Mouse (Mus musculus) midbrain, embryonic 16.5 days (tissue): ENCODE data around the gene Reep1. TPM values are rescaled to one million over a fixed set of nuclear protein-coding genes. Genes with fewer than 3 reads are reported as not detected.

Experiments
- ATAC-seq: fragments of 200-750 bp; cut with Nextera tagmentation; 2 replicates; pipeline ENCODE4 v1.8.0; 2017; ENCODE audit warnings: moderate TSS enrichment
- H3K27ac ChIP-seq: fragments of 300-500 bp; sonication (generic); 2 replicates; pipeline ENCODE4 v1.5.1; 2014; ENCODE audit warnings: mild to moderate bottlenecking, low read length, mixed read lengths
- H3K27me3 ChIP-seq: fragments of 300-500 bp; sonication (generic); 2 replicates; pipeline ENCODE4 v1.6.1; 2014; ENCODE audit warnings: low read depth, low read length, mixed read lengths; ENCODE audit not compliant: control insufficient read depth, insufficient read depth
- H3K36me3 ChIP-seq: fragments of 300-500 bp; sonication (generic); 2 replicates; pipeline ENCODE4 v1.6.1; 2014; ENCODE audit warnings: mild to moderate bottlenecking, low read length, moderate library complexity, mixed read lengths; ENCODE audit not compliant: control insufficient read depth, insufficient read depth
- H3K4me1 ChIP-seq: fragments of 300-500 bp; sonication (generic); 2 replicates; pipeline ENCODE4 v1.6.1; 2014; ENCODE audit warnings: mild to moderate bottlenecking, low read length, mixed read lengths; ENCODE audit not compliant: control insufficient read depth, insufficient read depth
- H3K4me2 ChIP-seq: fragments of 300-500 bp; sonication (generic); 2 replicates; pipeline ENCODE4 v1.6.1; 2014; ENCODE audit warnings: mild to moderate bottlenecking, low read length, mixed read lengths
- H3K4me3 ChIP-seq: fragments of 300-500 bp; sonication (generic); 2 replicates; pipeline ENCODE4 v1.5.1; 2014; ENCODE audit warnings: low read depth, mild to moderate bottlenecking, low read length, moderate library complexity, mixed read lengths
- H3K9ac ChIP-seq: fragments of 300-500 bp; sonication (generic); 2 replicates; pipeline ENCODE4 v1.6.1; 2014; ENCODE audit warnings: low read depth, low read length, mixed read lengths
- H3K9me3 ChIP-seq: fragments of 300-500 bp; sonication (generic); replicated peaks from 2 replicates; pipeline ENCODE4 v1.6.1; 2014; ENCODE audit warnings: mild to moderate bottlenecking, low read length, mixed read lengths; ENCODE audit not compliant: control insufficient read depth, poor library complexity, severe bottlenecking
- WGBS: fragments of 180-500 bp; shearing (Covaris S2); extraction: QIAGEN DNeasy Blood & Tissue Kit; methylation state at CpG from one replicate; pipeline ENCODE4 v1.1.7; 2014; 5-methylcytosine and 5-hydroxymethylcytosine counted together
- polyA plus RNA-seq: library from polyadenylated mRNA; unstranded; fragments of >200 nt; fragmentation: Nextera tagmentation; extraction: Ambion mirVana; gene quantifications from 2 replicates; pipeline ENCODE4 v1.2.1, GENCODE M21; 2015

Gene Reep1
- 331 and 350 TPM in 2 replicates for polyA plus RNA-seq

- H3K27ac ChIP-seq, result peak within 1 kb of the TSS; percentile 96
- WGBS, result under 1% methylated on average over 76 of the region's 91 CpGs
- H3K9me3 ChIP-seq, result no peaks in the 10 kb centered on the region; the same call in 1 of the 2 replicates
- no peaks in the 10 kb centered on the region for H3K36me3 ChIP-seq
- no peaks in the 10 kb centered on the region for H3K27me3 ChIP-seq
- ATAC-seq, result peak; percentile 93
- peak within 1 kb of the TSS; percentile 97 for H3K9ac ChIP-seq
- H3K4me3 ChIP-seq, result peak within 1 kb of the TSS; percentile 82
- H3K4me1 ChIP-seq, result peaks cover 11% of the 10 kb centered on the region
- peak within 1 kb of the TSS; percentile 63 for H3K4me2 ChIP-seq
These were observed at the start of gene Reep1 for GRCm38 (mm10) chr6:71707511-71708501. Gene Reep1, plus strand, starts transcription at chr6:71707561.

- Histone ChIP-seq H3K27ac (no peak overlapping the region), H3K4me1 (no peaks in the 10 kb centered on the region), H3K4me3 (no peak overlapping the region), H3K9ac (no peak overlapping the region), H3K27me3 (no peaks in the 10 kb centered on the region), H3K36me3 (no peaks in the 10 kb centered on the region), H3K9me3 (no peaks in the 10 kb centered on the region), H3K4me2 (no peak overlapping the region)
- 72% methylated on average over 2 of the region's 2 CpGs for WGBS
- no peak for ATAC-seq
These were observed 49.1 kb upstream of the Reep1 start for GRCm38 (mm10) chr6:71658290-71658689.

GRCm38 (mm10) chr6:71664511-71664910 is 42.9 kb upstream of the Reep1 start:
- H3K9ac ChIP-seq, result no peak overlapping the region
- H3K4me3 ChIP-seq, result no peak overlapping the region
- H3K4me1 ChIP-seq, result no peaks in the 10 kb centered on the region
- no peaks in the 10 kb centered on the region for H3K9me3 ChIP-seq
- H3K27ac ChIP-seq, result no peak overlapping the region
- no peak for ATAC-seq
- WGBS, result 66% methylated on average over 1 of the region's 1 CpGs
- no peaks in the 10 kb centered on the region for H3K36me3 ChIP-seq
- no peak overlapping the region for H3K4me2 ChIP-seq
- no peaks in the 10 kb centered on the region for H3K27me3 ChIP-seq

- 68% methylated on average over 2 of the region's 2 CpGs for WGBS
These were observed 34.2 kb upstream of the Reep1 start for GRCm38 (mm10) chr6:71673166-71673565.

GRCm38 (mm10) chr6:71678891-71679290 is 28.5 kb upstream of the Reep1 start:
- no peaks in the 10 kb centered on the region for H3K9me3 ChIP-seq
- no peak for ATAC-seq
- H3K27me3 ChIP-seq, result no peaks in the 10 kb centered on the region
- H3K4me3 ChIP-seq, result no peak overlapping the region
- no peaks in the 10 kb centered on the region for H3K4me1 ChIP-seq
- no peak overlapping the region for H3K9ac ChIP-seq
- WGBS, result 70% methylated on average over 7 of the region's 7 CpGs
- no peaks in the 10 kb centered on the region for H3K36me3 ChIP-seq
- no peak overlapping the region for H3K27ac ChIP-seq
- no peak overlapping the region for H3K4me2 ChIP-seq

More at GRCm38 (mm10) chr6:71673166-71673565, 34.2 kb upstream of the Reep1 start:
- H3K4me2 ChIP-seq, result no peak overlapping the region
- H3K36me3 ChIP-seq, result no peaks in the 10 kb centered on the region
- no peak overlapping the region for H3K4me3 ChIP-seq
- no peak overlapping the region for H3K27ac ChIP-seq
- ATAC-seq, result no peak
- H3K9me3 ChIP-seq, result no peaks in the 10 kb centered on the region
- no peaks in the 10 kb centered on the region for H3K4me1 ChIP-seq
- H3K9ac ChIP-seq, result no peak overlapping the region
- H3K27me3 ChIP-seq, result no peaks in the 10 kb centered on the region

GRCm38 (mm10) chr6:71695150-71695549 is 12.2 kb upstream of the Reep1 start:
- Histone ChIP-seq H3K36me3 (no peaks in the 10 kb centered on the region), H3K27me3 (no peaks in the 10 kb centered on the region), H3K4me1 (no peaks in the 10 kb centered on the region), H3K4me3 (no peak overlapping the region), H3K9ac (no peak overlapping the region), H3K4me2 (no peak overlapping the region), H3K9me3 (no peaks in the 10 kb centered on the region), H3K27ac (no peak overlapping the region)
- WGBS, result 90% methylated on average over 2 of the region's 2 CpGs
- ATAC-seq, result no peak

GRCm38 (mm10) chr6:71695599-71695998 is 11.8 kb upstream of the Reep1 start:
- Histone ChIP-seq H3K4me1 (no peaks in the 10 kb centered on the region), H3K9me3 (no peaks in the 10 kb centered on the region), H3K27me3 (no peaks in the 10 kb centered on the region), H3K27ac (no peak overlapping the region), H3K4me2 (no peak overlapping the region), H3K36me3 (no peaks in the 10 kb centered on the region), H3K9ac (no peak overlapping the region), H3K4me3 (no peak overlapping the region)
- WGBS, result 47% methylated on average over 3 of the region's 3 CpGs
- ATAC-seq, result no peak

GRCm38 (mm10) chr6:71706871-71707270 is 490 bp upstream of the Reep1 start:
- Histone ChIP-seq H3K4me3 (peak overlapping the region; percentile 82), H3K4me1 (peaks cover 11% of the 10 kb centered on the region), H3K9ac (no peak overlapping the region), H3K27me3 (no peaks in the 10 kb centered on the region), H3K4me2 (peak overlapping the region; percentile 63), H3K36me3 (no peaks in the 10 kb centered on the region), H3K9me3 (no peaks in the 10 kb centered on the region; the same call in 1 of the 2 replicates), H3K27ac (no peak overlapping the region)
- WGBS, result 78% methylated on average over 12 of the region's 12 CpGs
- no peak for ATAC-seq

- ATAC-seq, result peak; percentile 29; the same call in 1 of the 2 replicates
- H3K4me2 ChIP-seq, result peak overlapping the region; percentile 63
- no peaks in the 10 kb centered on the region; the same call in 1 of the 2 replicates for H3K9me3 ChIP-seq
- H3K4me3 ChIP-seq, result peak overlapping the region; percentile 82
- H3K27ac ChIP-seq, result peak overlapping the region; percentile 96
- no peaks in the 10 kb centered on the region for H3K27me3 ChIP-seq
- WGBS, result 0% methylated on average over 3 of the region's 3 CpGs
- H3K9ac ChIP-seq, result peak overlapping the region; percentile 97
- H3K36me3 ChIP-seq, result no peaks in the 10 kb centered on the region
- peaks cover 11% of the 10 kb centered on the region for H3K4me1 ChIP-seq
These were observed 1.2 kb downstream of the Reep1 start for GRCm38 (mm10) chr6:71708528-71708927.
